Mouse (Mus musculus) CH12.LX (cell line): Measurements from ENCODE around the gene Pofut2. TPM values are rescaled to one million over a fixed set of nuclear protein-coding genes. Genes with fewer than 3 reads are reported as not detected.

ENCODE experiments used
- DNase-seq: peaks from one replicate; pipeline ENCODE4 v3.0.0-alpha.2; 2013; ENCODE audit errors: extremely low read depth
- H3K27ac ChIP-seq: 2 replicates; pipeline ENCODE4 v1.5.1; 2012; ENCODE audit warnings: low read depth, mild to moderate bottlenecking, control low read depth, moderate library complexity; ENCODE audit not compliant: insufficient read depth
- H3K27me3 ChIP-seq: replicated peaks from 2 replicates; pipeline ENCODE3; 2012; ENCODE audit warnings: inconsistent platforms
- H3K36me3 ChIP-seq, 2 experiments: replicated peaks in 1 of 2; 2 replicates each; pipeline versions ENCODE3 to v1.6.1; 2012; ENCODE audit warnings: inconsistent platforms in 1 of 2, low read length in 1 of 2, mild to moderate bottlenecking in 1 of 2, mixed read lengths in 1 of 2, moderate library complexity in 1 of 2; ENCODE audit not compliant: control insufficient read depth in 1 of 2, insufficient read depth in 1 of 2
- H3K4me1 ChIP-seq, 2 experiments: 2 replicates each; pipeline ENCODE4 v1.6.1; 2012; ENCODE audit warnings: inconsistent platforms in 1 of 2, moderate library complexity in 1 of 2; ENCODE audit not compliant: insufficient read depth in 2 of 2, control insufficient read depth in 1 of 2
- H3K4me2 ChIP-seq: 2 replicates; pipeline ENCODE4 v1.6.1; 2012; ENCODE audit warnings: low read depth, mild to moderate bottlenecking, control low read depth; ENCODE audit not compliant: poor library complexity, insufficient read depth, severe bottlenecking
- H3K4me3 ChIP-seq, 3 experiments: fragments of 150-350 bp in 1 of 3; sonication (generic) in 1 of 3; replicated peaks in 1 of 3; 2 replicates each; pipeline versions ENCODE3 to v1.5.1; 2011 to 2012; ENCODE audit warnings: low read depth in 2 of 3, low read length in 2 of 3, mild to moderate bottlenecking in 2 of 3, moderate library complexity in 2 of 3, control low read depth in 1 of 3, improper control_type of control experiment in 1 of 3, inconsistent platforms in 1 of 3, mixed read lengths in 1 of 3; ENCODE audit not compliant: poor library complexity in 1 of 3
- H3K79me2 ChIP-seq: replicated peaks from 2 replicates; pipeline ENCODE4 v1.6.1; 2012; ENCODE audit warnings: mild to moderate bottlenecking, moderate library complexity; ENCODE audit not compliant: control insufficient read depth, poor library complexity, insufficient read depth, severe bottlenecking; ENCODE audit errors: extremely low read depth
- H3K9ac ChIP-seq: 2 replicates; pipeline ENCODE4 v1.6.1; 2012; ENCODE audit warnings: low read depth, mild to moderate bottlenecking, control low read depth, moderate library complexity; ENCODE audit not compliant: insufficient read depth
- H3K9me3 ChIP-seq: replicated peaks from 2 replicates; pipeline ENCODE3; 2012; ENCODE audit warnings: low read length, inconsistent platforms, mixed read lengths
- BHLHE40 ChIP-seq: IDR thresholded peaks from 2 replicates; pipeline ENCODE4 v1.6.1; 2011; ENCODE audit warnings: mild to moderate bottlenecking, low read depth, low read length, improper control_type of control experiment
- CHD1 ChIP-seq: IDR thresholded peaks from 2 replicates; pipeline ENCODE4 v1.6.1; 2012; ENCODE audit warnings: low read depth, low read length, improper control_type of control experiment, inconsistent platforms
- CTCF ChIP-seq, 2 experiments: IDR thresholded peaks in 1 of 2; conservative IDR thresholded peaks in 1 of 2; 2 replicates each; pipeline ENCODE4 v1.5.1; 2011 to 2012; ENCODE audit warnings: low read depth in 2 of 2, low read length in 2 of 2, improper control_type of control experiment in 1 of 2, inconsistent platforms in 1 of 2, mild to moderate bottlenecking in 1 of 2, moderate library complexity in 1 of 2
- E2F4 ChIP-seq: IDR thresholded peaks from 2 replicates; pipeline ENCODE4 v1.6.1; 2011; ENCODE audit warnings: low read depth, low read length, improper control_type of control experiment; ENCODE audit not compliant: insufficient replicate concordance
- ETS1 ChIP-seq: conservative IDR thresholded peaks from 2 replicates; pipeline ENCODE4 v1.6.1; 2012; ENCODE audit warnings: low read depth, mild to moderate bottlenecking, inconsistent platforms, low read length, improper control_type of control experiment, moderate library complexity
- HCFC1 ChIP-seq: IDR thresholded peaks from 2 replicates; pipeline ENCODE4 v1.6.1; 2012; ENCODE audit warnings: low read depth, mild to moderate bottlenecking, inconsistent platforms, low read length, improper control_type of control experiment
- IRF4 ChIP-seq: IDR thresholded peaks from 2 replicates; pipeline ENCODE4 v1.6.1; 2014; ENCODE audit warnings: low read depth, mild to moderate bottlenecking, inconsistent platforms, low read length, improper control_type of control experiment
- JUN ChIP-seq: IDR thresholded peaks from 2 replicates; pipeline ENCODE4 v1.6.1; 2011; ENCODE audit warnings: low read depth, mild to moderate bottlenecking, low read length, improper control_type of control experiment, moderate library complexity; ENCODE audit not compliant: insufficient read depth
- MAFK ChIP-seq: IDR thresholded peaks from 2 replicates; pipeline ENCODE4 v1.6.1; 2011; ENCODE audit warnings: low read length, improper control_type of control experiment; ENCODE audit not compliant: insufficient replicate concordance
- MAZ ChIP-seq: IDR thresholded peaks from 2 replicates; pipeline ENCODE4 v1.6.1; 2012; ENCODE audit warnings: low read depth, mild to moderate bottlenecking, inconsistent platforms, low read length, improper control_type of control experiment, moderate library complexity
- MYC ChIP-seq: IDR thresholded peaks from 2 replicates; pipeline ENCODE4 v1.6.1; 2011; ENCODE audit warnings: low read depth, mild to moderate bottlenecking, improper control_type of control experiment, low read length
- NRF1 ChIP-seq: IDR thresholded peaks from 2 replicates; pipeline ENCODE4 v1.6.1; 2014; ENCODE audit warnings: low read depth, mild to moderate bottlenecking, inconsistent platforms, low read length, improper control_type of control experiment, moderate library complexity
- PAX5 ChIP-seq: IDR thresholded peaks from 2 replicates; pipeline ENCODE4 v1.6.1; 2012; ENCODE audit warnings: low read length, inconsistent platforms, mixed read lengths
- POLR2A ChIP-seq: IDR thresholded peaks from 2 replicates; pipeline ENCODE4 v1.6.1; 2011; ENCODE audit warnings: low read depth, mild to moderate bottlenecking, improper control_type of control experiment, low read length
- POLR2AphosphoS2 ChIP-seq: IDR thresholded peaks from 2 replicates; pipeline ENCODE4 v1.6.1; 2011; ENCODE audit warnings: low read depth, low read length, improper control_type of control experiment
- RAD21 ChIP-seq: IDR thresholded peaks from 2 replicates; pipeline ENCODE4 v1.6.1; 2011; ENCODE audit warnings: low read depth, mild to moderate bottlenecking, low read length, improper control_type of control experiment, moderate library complexity
- SIN3A ChIP-seq: IDR thresholded peaks from 2 replicates; pipeline ENCODE4 v1.6.1; 2012; ENCODE audit warnings: low read length, improper control_type of control experiment, inconsistent platforms
- SMC3 ChIP-seq: IDR thresholded peaks from 2 replicates; pipeline ENCODE4 v1.6.1; 2011; ENCODE audit warnings: low read depth, low read length, improper control_type of control experiment
- TBP ChIP-seq: conservative IDR thresholded peaks from 2 replicates; pipeline ENCODE4 v1.6.1; 2011; ENCODE audit warnings: low read depth, low read length, improper control_type of control experiment
- ZC3H11A ChIP-seq: IDR thresholded peaks from 2 replicates; pipeline ENCODE4 v1.6.1; 2012; ENCODE audit warnings: low read depth, mild to moderate bottlenecking, inconsistent platforms, low read length, improper control_type of control experiment
- ZKSCAN1 ChIP-seq: IDR thresholded peaks from 2 replicates; pipeline ENCODE4 v1.6.1; 2012; ENCODE audit warnings: low read depth, inconsistent platforms, low read length, improper control_type of control experiment, borderline replicate concordance
- ZNF384 ChIP-seq: IDR thresholded peaks from 2 replicates; pipeline ENCODE4 v1.6.1; 2012; ENCODE audit warnings: low read depth, low read length, improper control_type of control experiment, inconsistent platforms
- dilution Hi-C: fragments of 300-500 bp; cut with MboI; formaldehyde crosslinking; loops from 2 replicates; pipeline ENCODE4 v1.14.3; 2020; ENCODE audit warnings: low sequenced_read_pairs; ENCODE audit not compliant: extremely low pct_unique_long_range_greater_than_20kb, extremely low pct_ligation_motif_present
- in situ Hi-C: fragments of 300-500 bp; cut with MboI; formaldehyde crosslinking; loops from 3 replicates; pipeline ENCODE4 v1.14.3; 2019; ENCODE audit warnings: low sequenced_read_pairs, low pct_ligation_motif_present, low pct_unique_long_range_greater_than_20kb, mixed read lengths
- polyA plus RNA-seq: library from polyadenylated mRNA; unstranded; fragments of >175 nt; gene quantifications from 2 replicates; pipeline ENCODE4 v1.2.1, GENCODE M21; 2012; ENCODE audit warnings: low read depth; ENCODE audit not compliant: insufficient read length
- total RNA-seq, 2 experiments: library from RNA; depleted of rRNA; stranded (reverse); fragments of 300-350 nt in 1 of 2; fragments of >200 nt in 1 of 2; gene quantifications; 2 replicates each; pipeline ENCODE4 v1.2.3; 2012 to 2014

Gene Pofut2
- total and polyA plus RNA-seq, 3 experiments = 13.6 to 23.4 (median 22.0) TPM

GRCm38 (mm10) chr10:77242396-77242795 is 16.6 kb upstream of the Pofut2 start:
- Histone ChIP-seq H3K4me3 (no peak overlapping the region), H3K4me2 (no peak overlapping the region), H3K9ac (no peak overlapping the region), H3K9me3 (peaks cover 6% of the 10 kb centered on the region), H3K27me3 (peaks cover 88% of the 10 kb centered on the region), H3K79me2 (no peaks in the 10 kb centered on the region), H3K4me1 (no peaks in the 10 kb centered on the region), H3K36me3 (no peaks in the 10 kb centered on the region), H3K27ac (no peak overlapping the region)
- in situ Hi-C loops (no loop called here), dilution Hi-C loops (no loop called here)
- DNase-seq = no peak
- TF ChIP-seq RAD21 (no peak), MYC (no peak), PAX5 (no peak), ETS1 (no peak), NRF1 (no peak), BHLHE40 (no peak), POLR2A (no peak)

GRCm38 (mm10) chr10:77242871-77243270 is 16.1 kb upstream of the Pofut2 start:
- Histone ChIP-seq H3K27ac (no peak overlapping the region), H3K4me3 (no peak overlapping the region), H3K4me1 (no peaks in the 10 kb centered on the region), H3K79me2 (no peaks in the 10 kb centered on the region), H3K36me3 (no peaks in the 10 kb centered on the region), H3K4me2 (no peak overlapping the region)
- dilution Hi-C loops = no loop called here
- DNase-seq = no peak
- in situ Hi-C loops = no loop called here
- TF ChIP-seq SMC3 = no peak
- no peak for TF ChIP-seq HCFC1
- TF ChIP-seq CHD1 = no peak
- no peak for TF ChIP-seq CTCF (conservative IDR thresholded peaks at IDR 0.05 in 1 of 2, IDR thresholded peaks at IDR 0.05 in 1 of 2; ENCODE audit: low read depth in 2 of 2, low read length in 2 of 2)
- TF ChIP-seq TBP = no peak
- no peak for TF ChIP-seq JUN
- TF ChIP-seq SIN3A = no peak
- no peak for TF ChIP-seq POLR2AphosphoS2
- TF ChIP-seq NRF1 = no peak
- no peak for TF ChIP-seq MAZ
- no peak for TF ChIP-seq ZKSCAN1
- TF ChIP-seq POLR2A = no peak
- TF ChIP-seq IRF4 = no peak
- TF ChIP-seq ZC3H11A = no peak
- no peak for TF ChIP-seq MAFK
- TF ChIP-seq E2F4 = no peak
- TF ChIP-seq ZNF384 = no peak
- TF ChIP-seq, all 38 proteins: peak for 0
- H3K9me3 ChIP-seq = peaks cover 6% of the 10 kb centered on the region
- H3K27me3 ChIP-seq = peaks cover 91% of the 10 kb centered on the region
- H3K9ac ChIP-seq = no peak overlapping the region
